Mouse (Mus musculus) ES-Bruce4 (cell line): ENCODE measurements around the gene Pcare.

Source experiments
- CTCF ChIP-seq: IDR thresholded peaks from one replicate; pipeline ENCODE4 v1.8.1; 2011; ENCODE audit warnings: low read depth, low read length
- EP300 ChIP-seq: IDR thresholded peaks from 2 replicates; pipeline ENCODE4 v1.6.1; 2011; ENCODE audit warnings: low read depth, low read length; ENCODE audit not compliant: insufficient read depth
- POLR2A ChIP-seq: IDR thresholded peaks from one replicate; pipeline ENCODE4 v1.8.1; 2011; ENCODE audit warnings: low read length; ENCODE audit not compliant: insufficient read depth

DNA sequence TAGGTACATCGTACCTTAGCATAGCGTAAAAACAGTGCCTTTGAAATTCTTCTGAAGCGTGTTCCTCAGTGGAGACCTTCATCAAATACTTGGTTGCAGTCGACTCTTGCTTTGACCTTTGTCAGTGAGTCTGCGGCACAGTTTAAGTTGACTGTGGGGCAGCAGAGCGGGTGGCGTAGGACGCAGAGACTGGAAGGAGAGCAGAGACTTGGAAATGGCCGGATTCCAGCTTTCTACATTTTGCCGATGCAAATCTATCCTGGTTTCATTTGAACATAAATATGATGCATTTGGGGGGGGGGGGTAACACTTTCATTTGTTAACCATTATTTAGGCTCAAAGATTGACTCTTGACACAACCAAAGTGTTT is 30.7 kb upstream of the Pcare start:
- no peak for TF ChIP-seq CTCF
- no peak for TF ChIP-seq POLR2A
- no peak for TF ChIP-seq EP300
